Mouse (Mus musculus) urinary bladder, adult 18-20 months (tissue): ENCODE data around the gene Frmd6.

ENCODE experiments used
- DNase-seq, 2 experiments: peaks; one replicate each; pipeline ENCODE4 v3.0.0; 2022; ENCODE audit warnings: low spot score in 2 of 2, mixed read lengths in 2 of 2

Gene Frmd6

DNA sequence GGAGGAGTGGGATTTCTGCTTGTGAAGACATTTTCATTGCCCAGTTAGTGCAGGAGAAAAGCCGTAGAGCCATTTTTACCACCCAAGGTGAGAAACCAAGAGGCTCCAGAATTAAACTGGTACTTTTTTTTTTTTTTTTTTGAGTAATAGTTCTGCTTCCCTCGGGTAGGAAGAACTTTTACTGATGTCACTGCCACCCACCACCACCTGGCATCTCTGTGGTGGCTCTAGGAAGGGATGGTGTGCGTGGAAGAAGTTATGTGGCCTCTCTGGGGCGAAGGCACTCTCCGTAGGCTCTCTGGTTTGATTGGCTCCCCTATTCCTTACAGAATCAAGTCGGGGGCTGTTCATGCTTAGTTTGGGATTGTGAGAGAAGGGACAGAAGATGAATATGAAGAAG lies 17.3 kb upstream of the Frmd6 start:
- no peak for DNase-seq

DNA sequence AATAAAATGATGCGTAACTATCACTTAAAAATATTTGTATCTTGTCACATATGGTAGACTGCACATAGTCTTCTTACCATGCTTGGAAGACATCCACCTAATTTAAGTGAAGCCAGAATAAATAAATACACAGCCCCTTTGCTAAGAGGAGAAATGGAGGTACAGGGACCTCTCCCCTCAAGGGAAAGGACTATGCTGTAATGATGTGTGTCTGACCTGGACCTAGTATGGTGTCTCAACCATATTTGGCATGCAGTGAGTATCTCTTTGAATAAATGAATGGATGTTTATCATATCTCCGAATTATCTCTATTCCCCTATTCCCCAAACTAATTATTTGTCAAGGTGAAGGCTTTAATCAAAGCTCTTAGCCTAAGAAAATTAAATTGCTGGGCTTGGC lies 15.4 kb upstream of the Frmd6 start:
- DNase-seq = no peak

GRCm38 (mm10) chr12:70811772-70812171 lies 13.5 kb upstream of the Frmd6 start:
- DNase-seq = no peak

DNA sequence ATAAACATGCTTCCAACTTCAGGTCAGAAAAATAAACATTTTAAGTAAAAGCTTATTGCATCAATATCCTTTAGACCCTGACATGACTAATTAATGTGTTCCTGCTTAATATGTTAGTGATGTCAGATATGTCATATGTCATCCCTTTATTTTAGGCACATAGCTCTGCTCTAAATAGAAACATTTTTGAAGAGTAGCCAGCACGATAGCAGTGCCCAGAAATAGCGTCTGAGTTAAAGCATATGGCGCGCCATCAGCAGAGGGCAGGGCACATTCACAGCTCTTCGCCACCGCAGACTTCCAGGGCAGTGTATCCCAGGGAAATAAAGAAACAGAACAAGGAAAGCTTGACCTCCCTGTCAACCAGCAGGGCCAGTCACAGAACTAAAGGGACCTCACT lies 13.1 kb upstream of the Frmd6 start:
- DNase-seq = no peak

GRCm38 (mm10) chr12:70812822-70813465 lies 12.4 kb upstream of the Frmd6 start:
- DNase-seq = no peak

- no peak for DNase-seq
Observed at GRCm38 (mm10) chr12:70816731-70817130, 8.6 kb upstream of the Frmd6 start.

DNA sequence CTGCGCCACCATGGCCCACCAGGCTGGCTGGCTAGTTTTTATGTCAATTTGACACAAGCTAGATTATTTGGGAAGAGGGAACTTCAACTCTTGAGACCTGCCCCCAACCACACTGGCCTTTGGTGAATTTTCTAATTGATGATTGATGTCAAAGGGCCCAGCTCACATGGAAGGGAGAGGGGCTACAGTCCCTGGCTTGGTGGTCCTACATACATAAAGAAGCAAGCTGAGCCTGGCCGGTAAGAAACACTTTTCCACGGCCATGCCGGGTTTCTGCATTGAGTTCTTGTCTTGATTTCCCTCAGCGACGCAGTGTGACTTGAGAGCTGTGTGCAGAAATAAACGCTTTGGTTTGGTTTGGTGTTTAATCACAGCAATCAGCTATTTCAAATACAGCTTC lies 1.3 kb upstream of the Frmd6 start:
- no peak for DNase-seq

DNA sequence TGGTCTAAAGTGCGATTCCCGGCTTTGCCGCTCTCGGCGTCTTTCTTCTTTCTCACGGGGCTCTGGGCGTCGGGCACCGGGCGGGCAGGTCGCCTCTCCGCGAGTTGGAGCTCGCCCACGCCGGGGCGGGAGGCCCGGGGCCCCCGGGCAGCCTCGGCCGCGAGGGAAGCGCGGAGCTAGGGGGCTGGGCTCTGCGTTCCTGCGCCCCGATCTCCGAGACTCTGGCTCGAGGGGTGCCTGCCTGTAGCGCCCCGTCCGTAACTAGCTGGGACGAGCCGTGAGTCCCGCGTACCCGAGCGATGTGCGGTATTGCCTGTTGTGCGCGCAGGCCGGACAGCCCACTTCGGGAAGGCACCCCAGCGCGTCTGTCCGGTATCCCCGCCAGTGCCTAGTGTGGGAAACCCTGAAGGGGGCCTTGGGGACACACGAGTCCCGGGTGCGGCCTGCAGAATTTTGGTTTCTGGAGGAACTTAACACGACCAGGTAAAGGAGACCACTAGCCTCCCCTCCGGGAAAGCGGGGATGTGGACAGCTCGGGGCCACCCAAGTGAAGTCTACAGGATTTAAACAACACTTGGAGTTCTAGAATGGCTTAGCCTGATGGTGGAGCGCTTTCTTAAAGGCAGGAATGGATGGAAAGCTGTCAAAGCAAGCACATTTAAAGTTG lies 470 bp downstream of the Frmd6 start:
- DNase-seq = peak; percentile 49 to 65

GRCm38 (mm10) chr12:70826318-70827072 lies 1.2 kb downstream of the Frmd6 start:
- no peak for DNase-seq

- DNase-seq = no peak
Observed at GRCm38 (mm10) chr12:70827187-70827900, 2.0 kb downstream of the Frmd6 start.

GRCm38 (mm10) chr12:70827901-70828271 lies 2.6 kb downstream of the Frmd6 start:
- DNase-seq = no peak

DNA sequence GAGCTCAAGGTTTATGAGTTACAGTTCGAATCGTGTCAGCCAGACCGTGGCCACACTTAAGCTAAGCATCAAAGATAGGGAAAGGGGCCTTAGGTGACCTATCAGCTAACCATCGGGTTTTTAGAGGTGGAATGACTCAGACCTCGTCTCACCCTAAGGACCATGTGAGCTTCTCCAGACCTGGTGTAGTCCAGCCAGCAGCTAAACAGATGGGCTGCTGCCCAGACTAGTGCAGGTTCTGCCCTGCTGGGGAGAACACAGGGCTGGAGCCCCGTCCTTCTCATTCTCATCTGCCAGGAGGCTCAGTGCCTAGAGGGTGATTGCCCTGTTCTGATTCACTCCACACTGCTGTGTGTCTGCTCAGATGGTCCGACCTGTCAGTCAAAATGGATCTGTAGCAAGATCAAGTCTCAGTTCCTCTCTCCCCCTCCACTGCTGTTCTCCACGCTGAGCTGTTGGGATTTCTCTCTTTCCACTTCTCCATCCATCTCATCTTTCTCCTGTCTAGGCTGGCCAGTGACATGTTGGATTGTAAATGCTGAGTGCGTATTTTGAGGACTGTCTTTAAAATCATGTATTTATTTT lies 5.8 kb downstream of the Frmd6 start:
- DNase-seq = no peak

GRCm38 (mm10) chr12:70832216-70832998 lies 7.1 kb downstream of the Frmd6 start:
- no peak for DNase-seq

DNA sequence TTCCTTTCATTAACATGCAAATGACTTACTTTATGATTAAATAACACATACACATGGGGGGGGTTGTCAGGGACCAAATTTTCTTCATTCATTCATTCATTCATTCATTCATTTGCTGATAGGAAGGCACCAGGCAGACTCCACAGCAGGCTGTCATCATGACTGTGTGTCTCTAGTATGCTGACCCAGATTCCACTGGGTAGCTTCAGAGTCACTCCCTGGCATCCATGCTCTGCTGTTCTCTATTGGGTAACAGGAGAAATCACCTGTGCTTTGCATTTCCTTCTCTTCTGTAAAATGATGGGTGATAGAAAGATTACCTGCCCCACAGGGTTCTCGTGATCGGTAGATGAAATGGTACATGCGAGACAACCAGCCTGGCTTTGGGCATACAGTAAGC lies 7.7 kb downstream of the Frmd6 start:
- no peak for DNase-seq

DNA sequence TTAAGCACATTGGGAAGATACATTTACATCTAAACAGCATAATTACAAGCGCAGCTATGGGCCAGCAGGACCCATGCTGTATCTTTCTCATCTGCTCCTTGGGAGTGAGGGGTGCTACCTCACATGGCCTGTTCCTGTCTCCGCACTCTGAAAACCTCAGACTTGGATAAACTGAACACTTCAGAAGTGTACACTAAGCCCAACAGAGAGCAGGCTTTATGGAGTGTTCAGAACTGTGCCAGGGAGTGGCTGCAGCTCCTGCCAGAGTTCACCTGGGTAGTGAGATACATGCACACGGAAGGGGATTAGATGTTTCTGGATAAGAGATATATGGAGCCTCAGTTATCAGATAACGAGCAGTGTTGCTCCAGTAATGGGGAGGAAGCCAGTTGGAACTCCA lies 8.7 kb downstream of the Frmd6 start:
- no peak for DNase-seq

- no peak for DNase-seq
Observed at GRCm38 (mm10) chr12:70835004-70835403, 9.7 kb downstream of the Frmd6 start.

GRCm38 (mm10) chr12:70837792-70838321 lies 12.5 kb downstream of the Frmd6 start:
- DNase-seq = no peak

- no peak for DNase-seq
Observed at GRCm38 (mm10) chr12:70845371-70845770, 20.1 kb downstream of the Frmd6 start.

DNA sequence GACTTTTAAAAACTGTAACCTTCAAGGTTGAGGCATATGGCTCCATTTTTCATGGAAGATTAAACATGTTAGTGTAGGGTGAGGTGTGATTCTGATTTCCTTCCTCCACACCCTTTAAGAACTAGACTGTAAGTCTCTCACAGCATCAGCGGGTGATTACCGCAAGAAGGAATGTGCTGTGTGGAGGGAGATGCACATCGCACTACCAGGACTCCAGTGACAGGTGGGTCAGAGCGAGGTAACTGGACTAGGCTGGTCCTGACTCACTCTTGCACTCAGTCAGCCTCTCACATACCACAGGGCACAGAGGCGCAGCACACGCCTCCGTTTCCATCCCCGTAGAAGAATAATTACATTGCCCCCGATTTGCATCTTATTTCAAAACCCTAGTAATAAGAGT lies 23.7 kb downstream of the Frmd6 start:
- no peak for DNase-seq

DNA sequence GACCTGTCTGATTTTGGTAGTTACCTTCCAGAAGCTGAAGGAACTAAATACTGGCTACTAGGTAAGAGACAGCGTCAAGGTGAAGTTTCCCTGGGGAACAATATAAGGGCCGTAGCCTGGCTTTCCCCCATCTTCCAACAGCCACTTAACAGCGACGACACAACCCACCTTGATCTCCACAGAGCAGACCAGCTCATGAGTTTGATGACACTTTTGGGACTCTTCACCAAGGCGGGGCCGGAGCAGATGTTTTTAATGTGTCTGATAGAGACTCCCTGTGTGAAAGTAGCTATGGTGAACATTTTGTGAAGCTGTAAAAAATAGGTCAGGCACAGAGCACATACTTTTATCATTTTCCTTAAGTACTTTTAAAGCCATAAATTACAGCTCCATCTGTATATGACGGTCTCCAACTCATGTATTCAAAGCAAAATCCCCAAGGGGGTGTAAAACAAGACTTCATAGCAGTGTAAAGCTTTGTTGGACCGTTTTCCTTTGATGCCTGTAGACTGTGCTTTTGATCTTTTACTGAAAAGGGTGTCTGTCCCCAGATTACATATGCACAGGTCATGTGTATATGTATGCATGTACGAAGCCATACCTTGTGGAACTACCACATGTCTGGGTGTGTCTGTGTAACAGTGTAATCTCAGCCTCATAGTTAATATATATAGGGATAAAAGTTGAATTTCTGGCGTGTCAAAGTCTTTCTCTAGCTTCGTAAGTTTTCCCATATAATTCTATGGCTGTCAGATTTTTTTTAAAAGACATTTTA lies 24.4 kb downstream of the Frmd6 start:
- DNase-seq = no peak
